Mouse (Mus musculus) gastrocnemius, postnatal 4 days (tissue): ENCODE data around the gene Abca7. TPM values are rescaled to one million over a fixed set of nuclear protein-coding genes. Genes with fewer than 3 reads are reported as not detected.
"Not testable (repeated sequence)": the region's sequence is repeated elsewhere in the genome, so short reads cannot be mapped to it uniquely, and the experiment has no call there.

Experiments used
- DNase-seq, 2 experiments: peaks; one replicate each; pipeline ENCODE4 v3.0.0; 2021 to 2022; ENCODE audit warnings: low spot score in 2 of 2, mixed read lengths in 2 of 2
- total RNA-seq, 2 experiments: library from RNA; stranded (reverse); gene quantifications; 2 replicates each; pipeline ENCODE4 v1.2.3; 2021

Abca7 gene
- total RNA-seq, 2 experiments from 2014 or later: 4.8 to 4.9 TPM

GRCm38 (mm10) chr10:80041409-80042060, 45.2 kb downstream of the Abca7 start:
- DNase-seq: not testable (repeated sequence)

GRCm38 (mm10) chr10:80044087-80044486, 47.8 kb downstream of the Abca7 start:
- no peak for DNase-seq

GRCm38 (mm10) chr10:80045364-80045763, 49.1 kb downstream of the Abca7 start:
- not testable (repeated sequence) for DNase-seq

GRCm38 (mm10) chr10:80045766-80046165, 49.5 kb downstream of the Abca7 start:
- no peak for DNase-seq

- DNase-seq: no peak
Observed at GRCm38 (mm10) chr10:80047041-80047565, 50.8 kb downstream of the Abca7 start, which contains the start of gene Gpx4. Gene Gpx4 (plus strand): TSS chr10:80047166.

- no peak for DNase-seq
Observed at GRCm38 (mm10) chr10:80048396-80048795, 52.1 kb downstream of the Abca7 start.

GRCm38 (mm10) chr10:80048834-80049233, 52.5 kb downstream of the Abca7 start:
- no peak for DNase-seq

- DNase-seq: no peak
Observed at GRCm38 (mm10) chr10:80050244-80050643, 54.0 kb downstream of the Abca7 start.

GRCm38 (mm10) chr10:80050885-80051617, 54.8 kb downstream of the Abca7 start:
- no peak for DNase-seq

GRCm38 (mm10) chr10:80051618-80052373, 55.5 kb downstream of the Abca7 start:
- DNase-seq: peak in 1 of 2 experiments; percentile 43

GRCm38 (mm10) chr10:80052374-80052764, 56.1 kb downstream of the Abca7 start:
- no peak for DNase-seq

GRCm38 (mm10) chr10:80053259-80053780, 57.0 kb downstream of the Abca7 start:
- DNase-seq: peak; percentile 98 to 100

GRCm38 (mm10) chr10:80053831-80054815, 57.8 kb downstream of the Abca7 start:
- DNase-seq: peak; percentile 58 to 76

GRCm38 (mm10) chr10:80054911-80055310, 58.6 kb downstream of the Abca7 start:
- DNase-seq: not testable (repeated sequence)

- no peak for DNase-seq
Observed at GRCm38 (mm10) chr10:80055364-80055763, 59.1 kb downstream of the Abca7 start.

GRCm38 (mm10) chr10:80055891-80056290, 59.6 kb downstream of the Abca7 start:
- DNase-seq: no peak

GRCm38 (mm10) chr10:80056506-80056905, 60.2 kb downstream of the Abca7 start:
- no peak for DNase-seq

- no peak for DNase-seq
Observed at GRCm38 (mm10) chr10:80056976-80057682, 60.8 kb downstream of the Abca7 start.

GRCm38 (mm10) chr10:80057683-80058326, 61.5 kb downstream of the Abca7 start:
- DNase-seq: no peak
